ENCODE assay signal across 24 mouse cellular contexts in the genomic region with DNA sequence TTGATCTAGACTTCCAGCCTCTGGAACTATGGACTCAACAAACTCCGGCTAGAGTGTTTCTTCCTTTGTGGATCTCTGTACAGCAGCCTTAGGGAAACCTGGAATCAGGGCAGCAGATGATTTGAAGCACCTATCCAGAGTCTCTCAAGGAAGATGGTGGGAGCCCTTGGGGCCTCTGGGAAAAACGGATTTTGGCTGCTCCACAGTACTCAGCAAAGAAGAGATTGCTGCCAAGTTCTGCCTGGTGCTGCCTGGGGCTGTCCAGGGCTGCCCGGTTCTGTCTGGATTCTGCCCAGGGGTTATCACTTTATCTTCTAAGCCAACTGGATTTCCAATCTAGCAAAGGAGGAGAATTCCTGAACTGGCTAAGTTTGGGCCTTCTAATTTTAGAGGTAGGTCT. TPM values are rescaled to one million over a fixed set of nuclear protein-coding genes. Genes with fewer than 3 reads are reported as not detected.
DNase-seq lines count a peak whose midpoint lies in the region; ATAC-seq and TF ChIP-seq lines count a peak whose summit lies in the region.
"Had no signal": no experiment of that assay in that cellular context is flagged by ENCODE, and none has a peak within 500 bp of the region (broad histone marks: within the 10 kb centered on the region; RNA-seq: fewer than 3 reads in every experiment).

No protein-coding gene starts in this region.

- no peak for TF ChIP-seq CTCF in stomach, postnatal 0 days (IDR thresholded peaks at IDR 0.05; ENCODE audit: low read depth)

- no peaks in the 10 kb centered on the region for H3K9me3 ChIP-seq in stomach, embryonic 14.5 days (ENCODE audit: control insufficient read depth, low read depth, low read length)
- no peaks in the 10 kb centered on the region for H3K9me3 ChIP-seq in stomach, postnatal 0 days (ENCODE audit: control insufficient read depth, low read length)
- H3K9me3 ChIP-seq in stomach, embryonic 16.5 days (replicated peaks; ENCODE audit: control insufficient read depth, low read length): no peaks in the 10 kb centered on the region
- no peaks in the 10 kb centered on the region for H3K9me3 ChIP-seq in forebrain, embryonic 11.5 days (ENCODE audit: control insufficient read depth, low read length)
- H3K9me3 ChIP-seq: embryonic facial prominence, embryonic 10.5 days; embryonic facial prominence, embryonic 12.5 days; forebrain, embryonic 12.5 days; G1E had no signal

- DNase-seq in stomach, postnatal 0 days (ENCODE audit: low spot score): no peak
- peak; percentile 14 for DNase-seq in NIH3T3 (ENCODE audit: low read depth)
- no peak for DNase-seq in forebrain, embryonic 11.5 days (ENCODE audit: low spot score)
- DNase-seq in lung, postnatal 4 days: no peak
- DNase-seq: adrenal gland, adult 8-10 months; adrenal gland, postnatal 14 days; adrenal gland, postnatal 36 days; B cell, adult 2 months; cerebellum, adult 11-12 months; cerebellum, adult 2 months; cerebellum, adult 9-10 months; cerebellum, postnatal 10 days; cerebellum, postnatal 25 days had no signal

- H3K27ac ChIP-seq in stomach, embryonic 14.5 days (ENCODE audit: low read length): peak overlapping the region; percentile 52; the same call in 1 of the 2 replicates
- no peak overlapping the region for H3K27ac ChIP-seq in stomach, postnatal 0 days (replicated peaks)
- 0 out of 2 replicates have a peak overlapping the region, but pooled peaks have one; percentile 4 for H3K27ac ChIP-seq in stomach, embryonic 16.5 days (ENCODE audit: low read length)
- H3K27ac ChIP-seq in forebrain, embryonic 11.5 days (ENCODE audit: low read depth, low read length): no peak overlapping the region
- H3K27ac ChIP-seq: embryonic facial prominence, embryonic 10.5 days; embryonic facial prominence, embryonic 12.5 days; forebrain, embryonic 12.5 days had no signal

- no peak overlapping the region for H3K9ac ChIP-seq in stomach, embryonic 14.5 days (replicated peaks; ENCODE audit: low read depth, low read length)
- no peak overlapping the region for H3K9ac ChIP-seq in stomach, postnatal 0 days (ENCODE audit: low read length)
- H3K9ac ChIP-seq in stomach, embryonic 16.5 days (ENCODE audit: low read length): no peak overlapping the region
- H3K9ac ChIP-seq in forebrain, embryonic 11.5 days (ENCODE audit: low read length): no peak overlapping the region
- H3K9ac ChIP-seq: embryonic facial prominence, embryonic 12.5 days; forebrain, embryonic 12.5 days had no signal

- WGBS in stomach, embryonic 14.5 days: 66% methylated on average over 3 of the region's 3 CpGs
- 24% methylated on average over 3 of the region's 3 CpGs for WGBS in stomach, postnatal 0 days
- WGBS in stomach, embryonic 16.5 days: 42% methylated on average over 3 of the region's 3 CpGs
- 77% methylated on average over 3 of the region's 3 CpGs for WGBS in forebrain, embryonic 11.5 days

- no peaks in the 10 kb centered on the region for H3K27me3 ChIP-seq in stomach, embryonic 14.5 days (ENCODE audit: control insufficient read depth, insufficient read depth, low read length)
- no peaks in the 10 kb centered on the region for H3K27me3 ChIP-seq in stomach, postnatal 0 days (ENCODE audit: control insufficient read depth, insufficient read depth, low read length)
- no peaks in the 10 kb centered on the region for H3K27me3 ChIP-seq in stomach, embryonic 16.5 days (ENCODE audit: control insufficient read depth, insufficient read depth, low read length)
- no peaks in the 10 kb centered on the region for H3K27me3 ChIP-seq in forebrain, embryonic 11.5 days (ENCODE audit: control insufficient read depth, insufficient read depth, low read length)
- H3K27me3 ChIP-seq: CH12.LX; embryonic facial prominence, embryonic 12.5 days; forebrain, embryonic 12.5 days had no signal

- H3K36me3 ChIP-seq in stomach, embryonic 14.5 days (ENCODE audit: control insufficient read depth, insufficient read depth, low read length): no peaks in the 10 kb centered on the region
- H3K36me3 ChIP-seq in stomach, postnatal 0 days (ENCODE audit: control insufficient read depth, insufficient read depth, low read length): no peaks in the 10 kb centered on the region
- H3K36me3 ChIP-seq in stomach, embryonic 16.5 days (ENCODE audit: control insufficient read depth, insufficient read depth, low read length): no peaks in the 10 kb centered on the region
- H3K36me3 ChIP-seq in forebrain, embryonic 11.5 days (ENCODE audit: control insufficient read depth, insufficient read depth, low read length): no peaks in the 10 kb centered on the region
- H3K36me3 ChIP-seq: embryonic facial prominence, embryonic 10.5 days; embryonic facial prominence, embryonic 12.5 days; forebrain, embryonic 12.5 days; G1E had no signal

- H3K4me1 ChIP-seq in stomach, embryonic 14.5 days (ENCODE audit: control insufficient read depth, insufficient read depth, low read length): peaks cover 5% of the 10 kb centered on the region; the same call in 1 of the 2 replicates
- H3K4me1 ChIP-seq in stomach, postnatal 0 days (replicated peaks; ENCODE audit: control insufficient read depth, insufficient read depth): no peaks in the 10 kb centered on the region
- peaks cover 12% of the 10 kb centered on the region for H3K4me1 ChIP-seq in stomach, embryonic 16.5 days (ENCODE audit: control insufficient read depth, insufficient read depth, low read length)
- H3K4me1 ChIP-seq in forebrain, embryonic 11.5 days (replicated peaks; ENCODE audit: control insufficient read depth, insufficient read depth, low read length): no peaks in the 10 kb centered on the region
- H3K4me1 ChIP-seq: forebrain, embryonic 12.5 days had no signal

- H3K4me2 ChIP-seq in stomach, embryonic 14.5 days (replicated peaks; ENCODE audit: low read depth, low read length): no peak overlapping the region
- no peak overlapping the region for H3K4me2 ChIP-seq in stomach, postnatal 0 days (replicated peaks; ENCODE audit: low read depth)
- H3K4me2 ChIP-seq in stomach, embryonic 16.5 days (ENCODE audit: low read depth, low read length): no peak overlapping the region
- H3K4me2 ChIP-seq in forebrain, embryonic 11.5 days (ENCODE audit: low read depth, low read length, severe bottlenecking): no peak overlapping the region
- H3K4me2 ChIP-seq: embryonic facial prominence, embryonic 12.5 days; forebrain, embryonic 12.5 days had no signal

- no peak for ATAC-seq in stomach, embryonic 14.5 days (ENCODE audit: insufficient number of reproducible peaks, insufficient read depth, low FRiP score, low read depth)
- no peak for ATAC-seq in stomach, postnatal 0 days (ENCODE audit: low FRiP score, low TSS enrichment)
- no peak for ATAC-seq in stomach, embryonic 16.5 days (ENCODE audit: insufficient read depth, low FRiP score)
- no peak for ATAC-seq in forebrain, embryonic 11.5 days (replicated peaks; ENCODE audit: low FRiP score)
- ATAC-seq: CD4-positive, CD25-positive, alpha-beta regulatory T cell, adult 4 months; forebrain, embryonic 14.5 days; forebrain, embryonic 16.5 days had no signal

- TF ChIP-seq EP300 in stomach, postnatal 0 days (optimal IDR thresholded peaks at IDR 0.05): no peak

- H3K4me3 ChIP-seq in stomach, embryonic 14.5 days (ENCODE audit: low read depth, low read length): no peak overlapping the region
- no peak overlapping the region for H3K4me3 ChIP-seq in stomach, postnatal 0 days (ENCODE audit: low read depth, low read length)
- no peak overlapping the region for H3K4me3 ChIP-seq in stomach, embryonic 16.5 days (replicated peaks; ENCODE audit: low read length)
- no peak overlapping the region for H3K4me3 ChIP-seq in forebrain, embryonic 11.5 days (ENCODE audit: low read depth, low read length)
- H3K4me3 ChIP-seq: embryonic facial prominence, embryonic 10.5 days; embryonic facial prominence, embryonic 12.5 days; forebrain, embryonic 12.5 days had no signal

RNA-seq across cellular contexts. Expression of a gene that starts 51.7 kb away (rescaled TPM):
- not detected in 2 replicates for polyA plus RNA-seq in stomach, embryonic 14.5 days (2014; fragmentation: Nextera tagmentation; extraction: Ambion mirVana)
- not detected in 2 replicates for polyA plus RNA-seq in stomach, postnatal 0 days (2015; fragmentation: Nextera tagmentation; extraction: Ambion mirVana)
- not detected in 2 replicates for polyA plus RNA-seq in stomach, embryonic 16.5 days (2015; fragmentation: Nextera tagmentation; extraction: Ambion mirVana)
- not detected in 2 replicates for polyA plus RNA-seq in forebrain, embryonic 11.5 days (2014; fragmentation: Nextera tagmentation; extraction: Ambion mirVana)
- polyA plus RNA-seq: CD4-positive, CD25-positive, alpha-beta regulatory T cell, adult 4 months; cerebellum, adult 2 months; cortical plate, adult 2 months; embryonic facial prominence, embryonic 10.5 days; forebrain, embryonic 12.5 days; forebrain, embryonic 14.5 days; forebrain, embryonic 16.5 days; G1E had no signal

RNA-seq across cellular contexts. Expression of a gene that starts 58.8 kb away (rescaled TPM):
- polyA plus RNA-seq in stomach, embryonic 14.5 days (2014; fragmentation: Nextera tagmentation; extraction: Ambion mirVana): not detected in 2 replicates
- 0.15 TPM in 1 of 2 replicates, not detected in the other for polyA plus RNA-seq in stomach, postnatal 0 days (2015; fragmentation: Nextera tagmentation; extraction: Ambion mirVana)
- 0.32 TPM in 1 of 2 replicates, not detected in the other for polyA plus RNA-seq in stomach, embryonic 16.5 days (2015; fragmentation: Nextera tagmentation; extraction: Ambion mirVana)
- not detected in 2 replicates for polyA plus RNA-seq in forebrain, embryonic 11.5 days (2014; fragmentation: Nextera tagmentation; extraction: Ambion mirVana)
- polyA plus RNA-seq: CD4-positive, CD25-positive, alpha-beta regulatory T cell, adult 4 months; cortical plate, adult 2 months; forebrain, embryonic 12.5 days; forebrain, embryonic 14.5 days; forebrain, embryonic 16.5 days; G1E had no signal

Comparison
In these comparisons a context has a peak if more than half of its experiments do, and no peak if none do; other contexts are left out.
1. H3K27ac ChIP-seq: peak in stomach, embryonic 14.5 days (single experiment) and stomach, embryonic 16.5 days (single experiment); none in stomach, postnatal 0 days (single experiment) and forebrain, embryonic 11.5 days (single experiment).